Comparison of ENCODE assay signal across 12 mouse cellular contexts in the genomic region with DNA sequence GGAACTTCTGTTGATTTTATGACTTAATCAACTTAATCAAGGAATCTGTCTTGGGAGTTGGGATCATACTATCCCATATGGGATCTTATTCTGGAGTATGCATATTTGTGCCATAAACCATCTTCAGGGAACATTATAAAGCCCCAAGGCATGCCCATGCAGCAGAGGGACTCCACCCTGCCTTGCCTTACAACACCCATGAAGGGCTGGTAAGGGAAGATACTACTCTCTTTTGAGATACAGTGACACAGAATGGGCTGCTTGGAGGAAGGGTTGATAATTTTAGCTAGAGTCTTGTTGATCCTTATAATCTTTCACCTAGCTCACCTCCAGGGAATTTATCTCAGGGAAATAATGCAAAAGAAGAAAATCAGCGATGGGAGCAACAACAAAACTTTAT.
"Had no signal": no experiment of that assay in that cellular context is flagged by ENCODE, and none has a peak within 500 bp of the region (broad histone marks: within the 10 kb centered on the region; RNA-seq: fewer than 3 reads in every experiment).

No protein-coding gene starts in this region.

- H3K4me1 ChIP-seq: limb, embryonic 13.5 days; midbrain, embryonic 10.5 days had no signal

- DNase-seq: kidney, adult 11 months; kidney, postnatal 14 days; left cerebral cortex, postnatal 4 days; lung, adult 18-20 months; midbrain, embryonic 14.5 days; retina, postnatal 1 day; right cerebral cortex, postnatal 4 days; spleen, adult 18-20 months; thymus, postnatal 36 days had no signal

- H3K27me3 ChIP-seq: limb, embryonic 13.5 days had no signal

- H3K4me2 ChIP-seq: limb, embryonic 13.5 days had no signal

- H3K4me3 ChIP-seq: limb, embryonic 13.5 days; midbrain, embryonic 10.5 days; myocyte had no signal

- H3K36me3 ChIP-seq: limb, embryonic 13.5 days; midbrain, embryonic 10.5 days had no signal

- H3K27ac ChIP-seq: limb, embryonic 13.5 days; midbrain, embryonic 10.5 days had no signal

- H3K9ac ChIP-seq: limb, embryonic 13.5 days had no signal
